Mouse (Mus musculus) Patski (cell line): ENCODE data around the gene Cry2. TPM values are rescaled to one million over a fixed set of nuclear protein-coding genes. Genes with fewer than 3 reads are reported as not detected.

ENCODE experiments used
- ATAC-seq: fragments of 100-300 bp; one replicate; pipeline ENCODE4 v1.8.0; 2021
- CTCF ChIA-PET: fragments of 350-600 bp; sonication (Branson Sonifier 250); formaldehyde crosslinking; loops from one replicate; lab custom pipeline; 2022; ENCODE audit warnings: inconsistent platforms; lab: Charles Lee
- POLR2A ChIA-PET: fragments of 350-600 bp; sonication (Branson Sonifier 250); formaldehyde crosslinking; loops from one replicate; lab custom pipeline; 2022; ENCODE audit warnings: antibody characterized with exemption, inconsistent platforms; lab: Charles Lee
- DNase-seq: peaks from one replicate; pipeline ENCODE4 v3.0.0-alpha.2; 2011; ENCODE audit warnings: low read depth, low spot score
- H3K27me3 ChIP-seq: fragments of 371-371 bp; one replicate; pipeline ENCODE4 v1.5.1; 2021
- CTCF ChIP-seq: fragments of 100-300 bp; IDR thresholded peaks from one replicate; pipeline ENCODE4 v1.5.1; 2021
- in situ Hi-C: fragments of 300-500 bp; cut with MboI; formaldehyde crosslinking; loops from 3 replicates; pipeline ENCODE4 v1.11.1; 2018; ENCODE audit warnings: low pct_unique_long_range_greater_than_20kb, mixed read lengths
- polyA plus RNA-seq: library from polyadenylated mRNA; unstranded; gene quantifications from one replicate; pipeline ENCODE4 v1.2.3, GENCODE M21; 2021

Gene Cry2
- polyA plus RNA-seq, 1 experiment from 2014 or later = 16.7 TPM

DNA sequence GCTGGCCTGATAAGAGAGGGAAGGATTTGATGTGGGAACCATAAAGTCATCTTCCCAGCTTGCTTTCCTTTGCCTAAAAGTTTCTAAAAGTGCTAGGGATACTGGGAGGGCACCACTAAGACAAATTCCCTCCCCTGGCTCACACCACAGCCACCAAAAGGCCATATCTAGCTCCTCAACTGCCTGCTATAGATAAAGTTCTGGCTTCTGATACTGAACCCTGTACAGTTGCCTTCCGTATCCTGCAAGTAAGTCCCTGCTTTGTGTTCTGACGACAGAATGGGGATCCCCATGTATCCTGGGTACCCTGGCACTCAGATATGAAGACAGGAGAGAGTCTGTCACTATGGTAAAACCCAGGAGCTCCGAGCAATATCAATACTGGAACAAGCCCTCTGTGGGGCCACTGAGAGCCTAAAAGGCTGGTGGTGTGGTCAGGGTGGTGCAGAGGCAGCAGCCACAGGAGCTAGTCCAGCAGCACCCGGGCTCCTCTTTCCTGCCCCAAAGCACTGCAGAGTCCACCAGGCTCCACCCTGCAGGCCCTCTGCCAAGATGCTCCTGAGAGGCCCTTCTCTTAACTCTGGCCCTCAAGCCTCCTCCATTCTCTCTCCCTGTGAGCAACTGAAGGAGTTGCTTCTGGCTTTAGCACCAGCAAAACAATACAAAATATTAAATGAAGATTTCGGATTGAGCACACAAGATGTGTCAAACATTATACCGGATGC, 43.5 kb downstream of the Cry2 start:
- ChIA-PET POLR2A (interaction anchor here (0.7 to 2.5 kb wide), 3 partner anchors 33 to 376 kb away, joined by 3 to 18 read pairs (median 3); partner anchors contain the start of gene Cry2), CTCF (interaction anchor here (1.3 kb wide), 1 partner anchor 31 kb away, joined by 3 read pairs; no protein-coding TSS in a partner anchor)
- DNase-seq (no peak), ATAC-seq (no peak)
- in situ Hi-C loops = no loop called here
- no peak for TF ChIP-seq CTCF
- H3K27me3 ChIP-seq = peaks cover 4% of the 10 kb centered on the region

DNA sequence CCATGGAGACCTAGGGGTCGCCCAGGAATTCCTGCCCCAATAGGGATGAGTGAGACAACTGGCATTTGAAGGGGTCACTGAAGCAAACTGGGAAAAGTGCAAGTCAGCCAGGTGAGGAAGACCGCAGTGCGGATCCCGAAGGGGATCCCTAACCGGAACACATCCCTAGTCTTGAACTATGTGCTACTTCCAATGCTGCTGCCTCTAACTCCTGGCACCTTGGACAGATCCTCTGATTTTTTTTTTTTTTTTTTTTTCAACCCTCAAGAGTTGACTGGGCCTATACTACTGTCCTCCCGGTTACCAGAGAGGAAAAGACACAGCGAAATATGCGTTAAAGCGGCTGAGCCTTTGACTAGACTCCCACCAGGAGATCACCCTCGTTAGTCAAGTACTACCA, 44.2 kb downstream of the Cry2 start:
- ChIA-PET POLR2A (interaction anchor here (0.7 to 2.5 kb wide), 4 partner anchors 16 to 375 kb away, joined by 3 to 18 read pairs (median 3); partner anchors contain the start of gene Cry2), CTCF (interaction anchor here (1.3 kb wide), 1 partner anchor 32 kb away, joined by 3 read pairs; no protein-coding TSS in a partner anchor)
- DNase-seq (no peak), ATAC-seq (peak; percentile 2)
- H3K27me3 ChIP-seq = peaks cover 4% of the 10 kb centered on the region
- TF ChIP-seq CTCF = no peak
- in situ Hi-C loops = no loop called here

DNA sequence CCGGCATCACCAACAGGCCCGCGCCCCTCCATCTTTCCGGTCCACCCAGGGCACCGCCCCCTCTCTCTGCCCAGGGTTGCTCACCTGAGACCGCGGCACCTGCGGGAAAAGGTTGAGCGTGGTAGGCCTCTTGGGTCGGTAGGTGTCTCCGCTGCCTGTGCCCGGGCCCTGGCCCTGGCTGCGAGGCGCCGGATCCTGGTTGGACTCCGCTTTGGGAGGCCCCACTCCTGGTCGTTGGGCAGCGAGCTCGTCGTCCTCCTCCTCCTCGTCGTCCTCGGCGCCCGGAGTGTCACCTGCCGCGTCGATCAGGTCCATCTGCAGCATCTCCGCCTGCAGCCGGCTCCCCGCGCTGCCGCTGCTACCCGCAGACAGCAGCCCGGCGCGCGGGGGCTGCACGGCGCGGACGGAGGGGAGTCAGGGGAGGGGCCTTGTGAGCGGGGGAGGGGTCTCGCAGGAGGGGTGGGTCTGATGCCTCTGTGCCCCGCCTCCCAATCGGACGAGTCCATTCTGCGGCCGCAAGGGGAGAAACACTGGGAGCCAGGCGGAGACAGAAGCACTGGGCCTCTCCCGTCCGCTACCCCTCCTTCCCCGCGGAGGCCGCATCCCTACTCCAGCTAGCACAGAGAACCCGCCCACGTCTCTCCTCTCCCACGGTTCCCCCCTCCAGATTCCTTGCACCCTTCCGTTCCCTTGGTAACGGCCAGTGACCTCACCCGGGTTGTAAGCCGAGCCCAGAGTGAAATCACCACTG, 44.8 kb downstream of the Cry2 start:
- CTCF ChIA-PET = interaction anchor here (1.3 kb wide), 1 partner anchor 33 kb away, joined by 3 read pairs; no protein-coding TSS in a partner anchor
- in situ Hi-C loops = no loop called here
- peak; percentile 63 for ATAC-seq
- TF ChIP-seq CTCF = no peak
- peaks cover 4% of the 10 kb centered on the region for H3K27me3 ChIP-seq
- DNase-seq = peak; percentile 72
- POLR2A ChIA-PET = interaction anchor here (1.4 to 2.5 kb wide), 4 partner anchors 14 to 43 kb away, joined by 3 to 18 read pairs (median 4); partner anchors contain the start of gene Cry2

- in situ Hi-C loops = no loop called here
- DNase-seq (no peak), ATAC-seq (no peak)
- TF ChIP-seq CTCF = no peak
- POLR2A ChIA-PET = interaction anchor here (1.4 to 2.5 kb wide), 4 partner anchors 13 to 44 kb away, joined by 3 to 18 read pairs (median 4); partner anchors contain the start of gene Cry2
- CTCF ChIA-PET = no interaction called here
- no peaks in the 10 kb centered on the region for H3K27me3 ChIP-seq
These were observed 45.7 kb downstream of the Cry2 start for GRCm38 (mm10) chr2:92388081-92388517.

GRCm38 (mm10) chr2:92387646-92388045, 46.2 kb downstream of the Cry2 start:
- no peaks in the 10 kb centered on the region for H3K27me3 ChIP-seq
- in situ Hi-C loops = no loop called here
- DNase-seq = no peak
- CTCF ChIA-PET = no interaction called here
- no peak for ATAC-seq
- POLR2A ChIA-PET = interaction anchor here (1.4 to 2.5 kb wide), 3 partner anchors 12 to 45 kb away, joined by 4 to 18 read pairs (median 5); partner anchors contain the start of gene Cry2
- TF ChIP-seq CTCF = no peak

GRCm38 (mm10) chr2:92386821-92387570, 46.8 kb downstream of the Cry2 start:
- H3K27me3 ChIP-seq = no peaks in the 10 kb centered on the region
- POLR2A ChIA-PET = interaction anchor here (1.3 kb wide), 1 partner anchor 46 kb away, joined by 6 read pairs; no protein-coding TSS in a partner anchor
- ATAC-seq (no peak), DNase-seq (no peak)
- in situ Hi-C loops = no loop called here
- CTCF ChIA-PET = no interaction called here
- TF ChIP-seq CTCF = no peak

DNA sequence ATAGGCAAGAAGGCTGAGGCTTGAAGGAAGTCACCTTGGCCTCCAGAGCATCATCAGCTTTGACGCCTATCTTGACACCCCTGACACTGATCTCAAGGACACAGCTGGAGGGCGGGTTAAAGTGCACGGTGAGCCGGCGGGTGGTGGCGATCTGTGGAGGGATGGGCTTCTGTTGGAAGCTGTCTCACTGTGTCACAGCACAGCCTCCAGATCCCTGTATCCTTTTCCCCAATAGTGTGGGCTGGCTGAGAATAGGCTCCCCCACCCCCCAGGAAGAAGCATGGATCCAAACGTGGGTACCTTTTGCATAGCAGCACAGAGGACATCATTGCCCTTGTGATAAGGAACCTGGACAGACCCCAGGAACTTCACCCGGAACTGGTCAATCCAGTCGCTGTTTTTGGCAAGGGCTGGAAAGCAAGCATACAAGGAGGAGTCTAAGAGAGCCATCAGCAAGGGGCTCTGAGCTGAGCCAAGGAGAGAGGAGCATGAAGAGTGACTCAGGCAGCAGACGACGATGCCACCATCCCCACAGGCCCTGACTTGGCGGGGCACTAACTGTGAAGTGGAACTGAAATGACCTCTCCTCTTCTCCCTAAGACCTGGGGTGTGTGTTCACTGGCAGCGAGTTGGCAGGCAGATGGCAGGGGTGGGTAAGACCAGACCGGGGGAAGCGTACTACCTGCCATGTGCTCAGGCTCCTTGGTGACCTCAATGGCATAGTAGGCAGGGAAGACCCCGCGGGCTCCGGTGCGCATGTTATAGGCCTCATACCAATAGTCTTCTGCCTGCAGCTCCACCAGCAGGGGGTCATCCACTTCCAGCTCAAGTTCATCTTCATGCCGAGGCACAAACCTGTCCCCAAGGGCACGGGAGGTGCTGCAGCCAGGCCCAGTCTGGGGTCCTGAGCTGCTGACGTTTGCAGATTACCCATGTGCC, 48.5 kb downstream of the Cry2 start:
- ChIA-PET POLR2A (interaction anchor here (0.5 to 1.0 kb wide), 2 partner anchors 14 to 138 kb away, joined by 3 to 5 read pairs; no protein-coding TSS in a partner anchor), CTCF (no interaction called here)
- TF ChIP-seq CTCF = no peak
- in situ Hi-C loops = no loop called here
- no peak for ATAC-seq
- no peak for DNase-seq
- no peaks in the 10 kb centered on the region for H3K27me3 ChIP-seq

GRCm38 (mm10) chr2:92384101-92384500, 49.7 kb downstream of the Cry2 start:
- ChIA-PET POLR2A (interaction anchor here (0.6 to 1.3 kb wide), 2 partner anchors 20 to 39 kb away, joined by 3 to 4 read pairs; no protein-coding TSS in a partner anchor), CTCF (no interaction called here)
- no peak for TF ChIP-seq CTCF
- no peaks in the 10 kb centered on the region for H3K27me3 ChIP-seq
- DNase-seq (no peak), ATAC-seq (no peak)
- in situ Hi-C loops = no loop called here

DNA sequence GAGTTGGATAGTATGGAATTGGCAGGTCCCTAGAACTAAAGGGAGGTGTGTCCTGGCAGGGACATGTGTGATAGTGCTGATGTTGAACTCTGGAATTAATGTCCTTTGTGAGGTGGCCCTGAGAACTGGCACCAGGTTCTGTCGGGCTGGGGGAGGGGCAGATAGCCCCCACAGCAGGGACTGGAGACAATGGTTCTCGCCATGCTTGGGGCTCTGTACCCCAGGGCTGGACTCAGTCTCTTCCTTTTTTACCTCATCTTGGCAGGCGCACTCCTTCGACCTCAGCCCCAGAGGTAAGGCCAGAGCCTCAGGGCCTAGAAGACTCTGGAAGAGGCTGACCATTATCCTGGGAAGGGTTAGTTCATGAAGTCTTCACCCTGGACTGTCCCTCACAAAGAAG, 51.1 kb downstream of the Cry2 start:
- ATAC-seq (no peak), DNase-seq (no peak)
- CTCF ChIA-PET = no interaction called here
- POLR2A ChIA-PET = no interaction called here
- no peak for TF ChIP-seq CTCF
- in situ Hi-C loops = no loop called here
- no peaks in the 10 kb centered on the region for H3K27me3 ChIP-seq
